Mouse (Mus musculus) forebrain, embryonic 15.5 days (tissue): ENCODE measurements around the gene Ccdc194. TPM values are rescaled to one million over a fixed set of nuclear protein-coding genes. Genes with fewer than 3 reads are reported as not detected.
A peak's percentile ranks its signal among the peaks of the same experiment; 100 is the strongest.

Source experiments
- ATAC-seq: fragments of 200-750 bp; cut with Nextera tagmentation; replicated peaks from 2 replicates; pipeline ENCODE4 v1.8.0; 2017; ENCODE audit warnings: mild to moderate bottlenecking, moderate TSS enrichment, moderate library complexity
- H3K27ac ChIP-seq: fragments of 300-500 bp; sonication (generic); replicated peaks from 2 replicates; pipeline ENCODE4 v1.5.1; 2015; ENCODE audit warnings: mild to moderate bottlenecking, inconsistent platforms
- H3K27me3 ChIP-seq: fragments of 300-500 bp; sonication (generic); 2 replicates; pipeline ENCODE4 v1.6.1; 2015; ENCODE audit warnings: inconsistent platforms
- H3K36me3 ChIP-seq: fragments of 300-500 bp; sonication (generic); 2 replicates; pipeline ENCODE4 v1.6.1; 2015; ENCODE audit warnings: mild to moderate bottlenecking, inconsistent platforms
- H3K4me1 ChIP-seq: fragments of 300-500 bp; sonication (generic); 2 replicates; pipeline ENCODE4 v1.6.1; 2015; ENCODE audit warnings: inconsistent platforms
- H3K4me2 ChIP-seq: fragments of 300-500 bp; sonication (generic); replicated peaks from 2 replicates; pipeline ENCODE4 v1.6.1; 2015; ENCODE audit warnings: mild to moderate bottlenecking, inconsistent platforms
- H3K4me3 ChIP-seq: fragments of 300-500 bp; sonication (generic); 2 replicates; pipeline ENCODE4 v1.5.1; 2015; ENCODE audit warnings: mild to moderate bottlenecking, inconsistent platforms
- H3K9ac ChIP-seq: fragments of 300-500 bp; sonication (generic); replicated peaks from 2 replicates; pipeline ENCODE4 v1.6.1; 2015; ENCODE audit warnings: mild to moderate bottlenecking, inconsistent platforms
- H3K9me3 ChIP-seq: fragments of 300-500 bp; sonication (generic); 2 replicates; pipeline ENCODE4 v1.6.1; 2016; ENCODE audit warnings: inconsistent platforms
- WGBS: fragments of 180-500 bp; shearing (Covaris S2); methylation state at CpG from one replicate; pipeline ENCODE4 v1.1.7; 2015; ENCODE audit warnings: mixed read lengths; 5-methylcytosine and 5-hydroxymethylcytosine counted together
- polyA plus RNA-seq: library from polyadenylated mRNA; unstranded; fragments of >200 nt; fragmentation: Nextera tagmentation; extraction: Ambion mirVana; gene quantifications from 2 replicates; pipeline ENCODE4 v1.2.1, GENCODE M21; 2015

Ccdc194 gene
- polyA plus RNA-seq, 1 experiment from 2014 or later, result 0.11 TPM

GRCm38 (mm10) chr8:71498816-71499690, 26.5 kb downstream of the Ccdc194 start:
- Histone ChIP-seq H3K4me3 (no peak overlapping the region), H3K4me1 (peaks cover 8% of the 10 kb centered on the region; the same call in 1 of the 2 replicates), H3K9me3 (no peaks in the 10 kb centered on the region), H3K9ac (no peak overlapping the region), H3K27ac (no peak overlapping the region), H3K4me2 (no peak overlapping the region), H3K36me3 (0 out of 2 replicates have a peak, but pooled peaks cover 2% of the 10 kb centered on the region), H3K27me3 (no peaks in the 10 kb centered on the region)
- 50% methylated on average over 16 of the region's 16 CpGs for WGBS
- no peak for ATAC-seq

- ATAC-seq, result no peak
- WGBS, result 30% methylated on average over 15 of the region's 15 CpGs
- Histone ChIP-seq H3K27ac (no peak overlapping the region), H3K4me2 (no peak overlapping the region), H3K4me1 (peaks cover 8% of the 10 kb centered on the region; the same call in 1 of the 2 replicates), H3K36me3 (0 out of 2 replicates have a peak, but pooled peaks cover 3% of the 10 kb centered on the region), H3K4me3 (no peak overlapping the region), H3K27me3 (no peaks in the 10 kb centered on the region), H3K9me3 (no peaks in the 10 kb centered on the region), H3K9ac (no peak overlapping the region)
Measured at GRCm38 (mm10) chr8:71497881-71498501, 27.5 kb downstream of the Ccdc194 start.

- Histone ChIP-seq H3K27ac (no peak overlapping the region), H3K9me3 (no peaks in the 10 kb centered on the region), H3K4me3 (no peak overlapping the region), H3K27me3 (no peaks in the 10 kb centered on the region), H3K4me2 (no peak overlapping the region), H3K4me1 (peaks cover 8% of the 10 kb centered on the region; the same call in 1 of the 2 replicates), H3K9ac (no peak overlapping the region), H3K36me3 (peaks cover 10% of the 10 kb centered on the region)
- 84% methylated on average over 1 of the region's 1 CpGs for WGBS
- no peak for ATAC-seq
Measured at GRCm38 (mm10) chr8:71497077-71497645, 28.4 kb downstream of the Ccdc194 start.

- no peaks in the 10 kb centered on the region for H3K27me3 ChIP-seq
- peaks cover 8% of the 10 kb centered on the region; the same call in 1 of the 2 replicates for H3K4me1 ChIP-seq
- no peak overlapping the region for H3K9ac ChIP-seq
- H3K36me3 ChIP-seq, result peaks cover 15% of the 10 kb centered on the region
- H3K4me3 ChIP-seq, result no peak overlapping the region
- 63% methylated on average over 11 of the region's 11 CpGs for WGBS
- no peak overlapping the region for H3K4me2 ChIP-seq
- H3K9me3 ChIP-seq, result no peaks in the 10 kb centered on the region
- no peak overlapping the region for H3K27ac ChIP-seq
- ATAC-seq, result no peak
Measured at GRCm38 (mm10) chr8:71496481-71496880, 29.0 kb downstream of the Ccdc194 start.

GRCm38 (mm10) chr8:71495811-71496210, 29.7 kb downstream of the Ccdc194 start:
- Histone ChIP-seq H3K27ac (no peak overlapping the region), H3K9ac (no peak overlapping the region), H3K4me2 (no peak overlapping the region), H3K9me3 (no peaks in the 10 kb centered on the region), H3K4me3 (no peak overlapping the region), H3K4me1 (peaks cover 8% of the 10 kb centered on the region; the same call in 1 of the 2 replicates), H3K36me3 (peaks cover 18% of the 10 kb centered on the region), H3K27me3 (no peaks in the 10 kb centered on the region)
- no peak for ATAC-seq
- 79% methylated on average over 5 of the region's 5 CpGs for WGBS

GRCm38 (mm10) chr8:71495039-71495438, 30.5 kb downstream of the Ccdc194 start:
- Histone ChIP-seq H3K27me3 (no peaks in the 10 kb centered on the region), H3K36me3 (peaks cover 20% of the 10 kb centered on the region), H3K4me2 (peak overlapping the region; percentile 34), H3K9me3 (no peaks in the 10 kb centered on the region), H3K4me3 (peak overlapping the region; percentile 13; the same call in 1 of the 2 replicates), H3K9ac (no peak overlapping the region; the same call in 1 of the 2 replicates), H3K4me1 (peaks cover 11% of the 10 kb centered on the region; the same call in 1 of the 2 replicates), H3K27ac (no peak overlapping the region)
- WGBS, result 15% methylated on average over 16 of the region's 16 CpGs
- peak; percentile 64 for ATAC-seq

- WGBS, result 0% methylated on average over 22 of the region's 22 CpGs
Measured at GRCm38 (mm10) chr8:71488454-71488853, 37.1 kb downstream of the Ccdc194 start.

GRCm38 (mm10) chr8:71487691-71488445, 37.6 kb downstream of the Ccdc194 start, which contains the start of gene Gtpbp3:
Gtpbp3 (plus strand) TSS chr8:71488103.
- ATAC-seq, result peak; percentile 23
- peak within 1 kb of the TSS; percentile 67 for H3K27ac ChIP-seq
- H3K9ac ChIP-seq, result peak within 1 kb of the TSS; percentile 57
- peak within 1 kb of the TSS; percentile 68 for H3K4me3 ChIP-seq
- H3K27me3 ChIP-seq, result no peaks in the 10 kb centered on the region
- peak within 1 kb of the TSS; percentile 97 for H3K4me2 ChIP-seq
- under 1% methylated on average over 33 of the region's 33 CpGs for WGBS
- peaks cover 64% of the 10 kb centered on the region for H3K4me1 ChIP-seq
- H3K9me3 ChIP-seq, result no peaks in the 10 kb centered on the region
- H3K36me3 ChIP-seq, result peaks cover 32% of the 10 kb centered on the region

More at GRCm38 (mm10) chr8:71488454-71488853, 37.1 kb downstream of the Ccdc194 start:
- Histone ChIP-seq H3K4me1 (peaks cover 58% of the 10 kb centered on the region), H3K4me3 (peak overlapping the region; percentile 68), H3K9ac (peak overlapping the region; percentile 57), H3K27me3 (no peaks in the 10 kb centered on the region), H3K9me3 (no peaks in the 10 kb centered on the region), H3K36me3 (peaks cover 26% of the 10 kb centered on the region), H3K4me2 (peak overlapping the region; percentile 97), H3K27ac (no peak overlapping the region)
- ATAC-seq, result peak; percentile 84

GRCm38 (mm10) chr8:71486136-71486529, 39.4 kb downstream of the Ccdc194 start:
- 9% methylated on average over 7 of the region's 7 CpGs for WGBS

GRCm38 (mm10) chr8:71485142-71486135, 40.1 kb downstream of the Ccdc194 start, which contains the start of gene Ano8:
Ano8 (minus strand) TSS chr8:71485963.
- Histone ChIP-seq H3K9me3 (no peaks in the 10 kb centered on the region), H3K27ac (peak within 1 kb of the TSS; percentile 91), H3K4me2 (peak within 1 kb of the TSS; percentile 75), H3K36me3 (peaks cover 33% of the 10 kb centered on the region), H3K4me3 (peak within 1 kb of the TSS; percentile 97), H3K9ac (peak within 1 kb of the TSS; percentile 99), H3K27me3 (no peaks in the 10 kb centered on the region), H3K4me1 (peaks cover 75% of the 10 kb centered on the region)
- ATAC-seq, result peak; percentile 81
- WGBS, result 5% methylated on average over 57 of the region's 58 CpGs

More at GRCm38 (mm10) chr8:71486136-71486529, 39.4 kb downstream of the Ccdc194 start:
- Histone ChIP-seq H3K9ac (peak overlapping the region; percentile 99), H3K27me3 (no peaks in the 10 kb centered on the region), H3K27ac (peak overlapping the region; percentile 91), H3K4me2 (peak overlapping the region; percentile 75), H3K4me1 (peaks cover 75% of the 10 kb centered on the region), H3K4me3 (peak overlapping the region; percentile 97), H3K36me3 (peaks cover 33% of the 10 kb centered on the region), H3K9me3 (no peaks in the 10 kb centered on the region)
- ATAC-seq, result no peak
